20 mouse cellular contexts compared by ENCODE assay signal in the genomic region with DNA sequence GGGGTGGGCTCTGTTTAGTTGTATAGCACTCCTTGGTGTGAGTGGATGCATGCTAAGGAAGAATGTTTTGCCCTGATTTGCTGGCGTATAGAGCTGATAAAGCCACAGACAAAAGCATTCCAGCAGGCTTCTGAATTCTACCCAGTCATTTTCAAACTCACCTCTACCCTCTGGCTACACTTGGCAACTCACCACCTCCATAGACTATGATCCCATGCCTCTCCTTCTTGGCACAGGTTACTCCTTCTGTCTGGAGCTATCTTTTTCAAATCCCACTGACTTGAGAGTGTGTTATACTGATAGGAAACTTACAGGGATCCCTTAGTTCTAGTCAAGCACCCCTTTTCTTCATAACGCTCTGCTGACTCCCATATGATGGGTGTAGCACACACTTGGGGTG. TPM values are rescaled to one million over a fixed set of nuclear protein-coding genes. Genes with fewer than 3 reads are reported as not detected.
"Had no signal": no experiment of that assay in that cellular context is flagged by ENCODE, and none has a peak within 500 bp of the region (broad histone marks: within the 10 kb centered on the region; RNA-seq: fewer than 3 reads in every experiment).

No protein-coding gene starts in this region.

- DNase-seq: lung, embryonic 14.5 days; lung, postnatal 10 days; lung, postnatal 4 days; midbrain, embryonic 14.5 days; retina, postnatal 1 day; right cerebral cortex, adult 18-20 months; right cerebral cortex, postnatal 25 days; right cerebral cortex, postnatal 4 days; spleen, adult 18-20 months; thymus, adult 18-20 months; thymus, postnatal 14 days; thymus, postnatal 36 days had no signal

- H3K9ac ChIP-seq: lung, embryonic 14.5 days; midbrain, embryonic 12.5 days; neural tube, embryonic 13.5 days; neural tube, embryonic 15.5 days had no signal

- H3K27ac ChIP-seq: midbrain, embryonic 10.5 days; midbrain, embryonic 12.5 days; neural tube, embryonic 13.5 days; neural tube, embryonic 15.5 days had no signal

- H3K4me2 ChIP-seq: lung, embryonic 14.5 days; midbrain, embryonic 12.5 days; neural tube, embryonic 13.5 days; neural tube, embryonic 15.5 days had no signal

- H3K4me3 ChIP-seq: midbrain, embryonic 10.5 days; midbrain, embryonic 12.5 days; myocyte; neural tube, embryonic 13.5 days; neural tube, embryonic 15.5 days had no signal

- H3K9me3 ChIP-seq: midbrain, embryonic 10.5 days; midbrain, embryonic 12.5 days; neural tube, embryonic 13.5 days; neural tube, embryonic 15.5 days had no signal

- ATAC-seq: midbrain, embryonic 16.5 days had no signal

- H3K36me3 ChIP-seq: midbrain, embryonic 10.5 days; midbrain, embryonic 12.5 days; neural tube, embryonic 13.5 days; neural tube, embryonic 15.5 days had no signal

- H3K27me3 ChIP-seq: midbrain, embryonic 12.5 days; neural tube, embryonic 13.5 days; neural tube, embryonic 15.5 days had no signal

- H3K4me1 ChIP-seq: midbrain, embryonic 10.5 days; midbrain, embryonic 12.5 days; neural tube, embryonic 13.5 days; neural tube, embryonic 15.5 days had no signal

RNA-seq across cellular contexts. Expression of gene Insc, which starts 32.4 kb away (rescaled TPM):
- total RNA-seq: megakaryocyte, adult 5-6 weeks; megakaryocyte-erythroid progenitor cell, adult 5-6 weeks had no signal

RNA-seq across cellular contexts. Expression of gene Calcb, which starts 57.4 kb away (rescaled TPM):
- total RNA-seq: megakaryocyte, adult 5-6 weeks; megakaryocyte-erythroid progenitor cell, adult 5-6 weeks had no signal
- polyA plus RNA-seq: midbrain, embryonic 10.5 days; midbrain, embryonic 14.5 days had no signal
